Mouse (Mus musculus): ENCODE measurements around the gene Pdpr. TPM values are rescaled to one million over a fixed set of nuclear protein-coding genes. Genes with fewer than 3 reads are reported as not detected.

The Pdpr gene
- polyA plus RNA-seq, 1 experiment from 2014 or later = 13.4 TPM

Other genes with a start within 250 kb of the Pdpr start
- 65.0 and 69.3 TPM in 2 replicates for gene Cog4, start 248.0 kb upstream of the Pdpr start, polyA plus RNA-seq (2015; fragmentation: Nextera tagmentation; extraction: Ambion mirVana)
- gene Sf3b3, start 247.8 kb upstream of the Pdpr start, polyA plus RNA-seq (2015; fragmentation: Nextera tagmentation; extraction: Ambion mirVana) = 124 and 136 TPM in 2 replicates
- gene Fuk, start 192.1 kb upstream of the Pdpr start, polyA plus RNA-seq (2015; fragmentation: Nextera tagmentation; extraction: Ambion mirVana) = 8.2 and 8.4 TPM in 2 replicates
- 24.7 and 25.2 TPM in 2 replicates for gene St3gal2, start 174.7 kb upstream of the Pdpr start, polyA plus RNA-seq (2015; fragmentation: Nextera tagmentation; extraction: Ambion mirVana)
- gene Ddx19a, start 96.8 kb upstream of the Pdpr start, polyA plus RNA-seq (2015; fragmentation: Nextera tagmentation; extraction: Ambion mirVana) = 11.7 and 11.9 TPM in 2 replicates
- 8.7 and 10.2 TPM in 2 replicates for gene Ddx19b, start 62.9 kb upstream of the Pdpr start, polyA plus RNA-seq (2015; fragmentation: Nextera tagmentation; extraction: Ambion mirVana)
- 72.1 and 80.1 TPM in 2 replicates for gene Aars, start 61.5 kb upstream of the Pdpr start, polyA plus RNA-seq (2015; fragmentation: Nextera tagmentation; extraction: Ambion mirVana)
- gene Exosc6, start 38.3 kb upstream of the Pdpr start, polyA plus RNA-seq (2015; fragmentation: Nextera tagmentation; extraction: Ambion mirVana) = not detected in 2 replicates
- 0.28 and 0.67 TPM in 2 replicates for gene Clec18a, start 2.2 kb upstream of the Pdpr start, polyA plus RNA-seq (2015; fragmentation: Nextera tagmentation; extraction: Ambion mirVana)
- 67.0 and 74.7 TPM in 2 replicates for gene Glg1, start 164.6 kb downstream of the Pdpr start, polyA plus RNA-seq (2015; fragmentation: Nextera tagmentation; extraction: Ambion mirVana)
- gene Rfwd3, start 205.6 kb downstream of the Pdpr start, polyA plus RNA-seq (2015; fragmentation: Nextera tagmentation; extraction: Ambion mirVana) = 33.5 and 36.7 TPM in 2 replicates
- 0.41 and 0.87 TPM in 2 replicates for gene Mlkl, start 243.5 kb downstream of the Pdpr start, polyA plus RNA-seq (2015; fragmentation: Nextera tagmentation; extraction: Ambion mirVana)